Mouse (Mus musculus): Measurements from ENCODE around the gene Vps11. TPM values are rescaled to one million over a fixed set of nuclear protein-coding genes. Genes with fewer than 3 reads are reported as not detected.
"Not testable (repeated sequence)": the region's sequence is repeated elsewhere in the genome, so short reads cannot be mapped to it uniquely, and the experiment has no call there.

Gene Vps11
- polyA plus RNA-seq, 1 experiment = 40.8 TPM

GRCm38 (mm10) chr9:44306532-44306931 is 54.9 kb downstream of the Vps11 start:
- Histone ChIP-seq H3K27me3 (ENCODE audit: control insufficient read depth, insufficient read depth, low read length) (no peaks in the 10 kb centered on the region), H3K27ac (ENCODE audit: control insufficient read depth, insufficient read depth, low read length) (peak overlapping the region; percentile 93), H3K4me1 (replicated peaks; ENCODE audit: control insufficient read depth, insufficient read depth, low read length) (peaks cover 17% of the 10 kb centered on the region), H3K4me3 (ENCODE audit: control insufficient read depth, insufficient read depth, low read length) (no peak overlapping the region), H3K36me3 (ENCODE audit: control insufficient read depth, insufficient read depth, low read length) (peaks cover 16% of the 10 kb centered on the region)
- no peak for DNase-seq
- 91% methylated on average over 6 of the region's 6 CpGs for WGBS
- no peak for TF ChIP-seq POLR2A (IDR thresholded peaks at IDR 0.05; ENCODE audit: control insufficient read depth, extremely low read depth, insufficient read depth, low read length, poor library complexity)
- no peak for TF ChIP-seq CTCF (IDR thresholded peaks at IDR 0.05; ENCODE audit: borderline replicate concordance, control insufficient read depth, extremely low read depth, insufficient read depth, low read length, poor library complexity)

DNA sequence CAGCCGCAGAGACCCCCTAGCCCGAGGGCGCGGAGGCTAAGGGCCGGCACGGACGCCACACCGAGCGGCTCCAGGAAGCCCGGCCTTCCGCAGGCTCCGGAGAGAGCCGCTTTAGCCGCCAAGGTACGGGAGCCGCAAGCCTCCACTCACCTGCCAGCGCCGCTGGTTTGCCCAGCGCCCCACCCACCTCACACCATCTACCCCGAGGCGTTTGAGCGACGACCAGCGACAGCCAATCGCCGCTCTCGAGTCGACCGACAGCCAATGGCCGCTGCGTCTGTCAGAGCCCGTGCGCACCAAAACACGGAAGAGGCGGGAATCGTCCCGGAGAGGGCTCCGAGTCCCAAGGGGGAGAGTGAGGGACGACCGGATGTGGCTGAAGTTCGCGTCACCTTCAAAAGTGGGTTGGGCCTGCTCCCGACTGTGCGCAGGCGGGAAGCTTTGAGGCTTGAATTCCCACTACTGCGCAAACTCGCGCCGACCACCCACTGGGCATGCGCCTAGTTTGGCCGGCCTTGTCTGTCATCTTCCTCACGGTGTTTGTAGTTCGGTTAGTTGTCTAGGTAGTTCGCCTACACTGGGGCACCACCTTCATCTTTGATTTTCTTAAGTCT is 55.9 kb downstream of the Vps11 start, which contains the start of gene Hinfp:
TSS of gene Hinfp (minus strand) at position 206 of the 614 bp plus-strand sequence.
- H3K4me3 ChIP-seq (ENCODE audit: control insufficient read depth, insufficient read depth, low read length) = peak within 1 kb of the TSS; percentile 71
- peaks cover 16% of the 10 kb centered on the region for H3K36me3 ChIP-seq (ENCODE audit: control insufficient read depth, insufficient read depth, low read length)
- under 1% methylated on average over 54 of the region's 54 CpGs for whole genome bisulfite sequencing
- no peaks in the 10 kb centered on the region for H3K27me3 ChIP-seq (ENCODE audit: control insufficient read depth, insufficient read depth, low read length)
- H3K4me1 ChIP-seq (replicated peaks; ENCODE audit: control insufficient read depth, insufficient read depth, low read length) = peaks cover 17% of the 10 kb centered on the region
- H3K27ac ChIP-seq (ENCODE audit: control insufficient read depth, insufficient read depth, low read length) = peak within 1 kb of the TSS; percentile 70
- TF ChIP-seq POLR2A (IDR thresholded peaks at IDR 0.05; ENCODE audit: control insufficient read depth, extremely low read depth, insufficient read depth, low read length, poor library complexity) (peak; percentile 75), CTCF (IDR thresholded peaks at IDR 0.05; ENCODE audit: borderline replicate concordance, control insufficient read depth, extremely low read depth, insufficient read depth, low read length, poor library complexity) (peak; percentile 69; the same call in 1 of the 2 replicates)
- peak; percentile 96 for DNase-seq

- H3K4me1 ChIP-seq (replicated peaks; ENCODE audit: control insufficient read depth, insufficient read depth, low read length); DNase-seq; H3K27me3 ChIP-seq (ENCODE audit: control insufficient read depth, insufficient read depth, low read length); H3K4me3 ChIP-seq (ENCODE audit: control insufficient read depth, insufficient read depth, low read length); H3K27ac ChIP-seq (ENCODE audit: control insufficient read depth, insufficient read depth, low read length): not testable (repeated sequence)
- 97% methylated on average over 3 of the region's 3 CpGs for WGBS
- peaks cover 67% of the 10 kb centered on the region for H3K36me3 ChIP-seq (ENCODE audit: control insufficient read depth, insufficient read depth, low read length)
Measured at GRCm38 (mm10) chr9:44300001-44300400, 61.5 kb downstream of the Vps11 start.

Other genes with a start within 250 kb of the Vps11 start
- gene Gm49380, start 248.2 kb downstream of the Vps11 start, polyA plus RNA-seq (2012; rRNA removed) = not detected in 2 replicates
- 72.3 and 119 TPM in 2 replicates for gene Rnf26, start 248.2 kb downstream of the Vps11 start, polyA plus RNA-seq (2012; rRNA removed)
- gene Mcam, start 227.2 kb downstream of the Vps11 start, polyA plus RNA-seq (2012; rRNA removed) = 13.0 and 18.7 TPM in 2 replicates
- gene Cbl, start 127.6 kb downstream of the Vps11 start, polyA plus RNA-seq (2012; rRNA removed) = 132 and 194 TPM in 2 replicates
- 6.1 and 13.0 TPM in 2 replicates for gene Ccdc153, start 121.0 kb downstream of the Vps11 start, polyA plus RNA-seq (2012; rRNA removed)
- gene Pdzd3, start 110.2 kb downstream of the Vps11 start, polyA plus RNA-seq (2012; rRNA removed) = 0.55 and 0.59 TPM in 2 replicates
- 13.4 and 16.2 TPM in 2 replicates for gene Nlrx1, start 93.1 kb downstream of the Vps11 start, polyA plus RNA-seq (2012; rRNA removed)
- gene Abcg4, start 73.1 kb downstream of the Vps11 start, polyA plus RNA-seq (2012; rRNA removed) = 1.2 and 2.7 TPM in 2 replicates
- gene Hinfp, start 56.0 kb downstream of the Vps11 start, polyA plus RNA-seq (2012; rRNA removed) = 71.1 and 71.9 TPM in 2 replicates
- gene C2cd2l, start 41.4 kb downstream of the Vps11 start, polyA plus RNA-seq (2012; rRNA removed) = 94.1 and 110 TPM in 2 replicates
- gene Dpagt1, start 35.7 kb downstream of the Vps11 start, polyA plus RNA-seq (2012; rRNA removed) = 47.9 and 49.5 TPM in 2 replicates
- 891 and 1,033 TPM in 2 replicates for gene H2afx, start 27.0 kb downstream of the Vps11 start, polyA plus RNA-seq (2012; rRNA removed)
- 40.7 and 42.2 TPM in 2 replicates for gene Hmbs, start 17.4 kb downstream of the Vps11 start, polyA plus RNA-seq (2012; rRNA removed)
- 74.4 and 75.5 TPM in 2 replicates for gene Hyou1, start 17.8 kb upstream of the Vps11 start, polyA plus RNA-seq (2012; rRNA removed)
- gene Slc37a4, start 35.2 kb upstream of the Vps11 start, polyA plus RNA-seq (2012; rRNA removed) = 22.4 and 32.9 TPM in 2 replicates
- 220 and 258 TPM in 2 replicates for gene Rps25, start 45.5 kb upstream of the Vps11 start, polyA plus RNA-seq (2012; rRNA removed)
- 49.1 and 57.4 TPM in 2 replicates for gene Trappc4, start 45.9 kb upstream of the Vps11 start, polyA plus RNA-seq (2012; rRNA removed)
- gene Ccdc84, start 56.9 kb upstream of the Vps11 start, polyA plus RNA-seq (2012; rRNA removed) = 30.0 and 30.9 TPM in 2 replicates
- gene Foxr1, start 79.5 kb upstream of the Vps11 start, polyA plus RNA-seq (2012; rRNA removed) = 0.08 and 0.22 TPM in 2 replicates
- 1.4 and 1.6 TPM in 2 replicates for gene Upk2, start 93.3 kb upstream of the Vps11 start, polyA plus RNA-seq (2012; rRNA removed)
- 38.7 and 50.4 TPM in 2 replicates for gene Bcl9l, start 121.2 kb upstream of the Vps11 start, polyA plus RNA-seq (2012; rRNA removed)
- gene Cxcr5, start 200.2 kb upstream of the Vps11 start, polyA plus RNA-seq (2012; rRNA removed) = 7.7 and 9.9 TPM in 2 replicates
- 29.2 and 35.6 TPM in 2 replicates for gene Ddx6, start 243.2 kb upstream of the Vps11 start, polyA plus RNA-seq (2012; rRNA removed)

Measured in thymus, adult 2 months (tissue).